ENCODE assay signal across 8 mouse cellular contexts in the genomic region with DNA sequence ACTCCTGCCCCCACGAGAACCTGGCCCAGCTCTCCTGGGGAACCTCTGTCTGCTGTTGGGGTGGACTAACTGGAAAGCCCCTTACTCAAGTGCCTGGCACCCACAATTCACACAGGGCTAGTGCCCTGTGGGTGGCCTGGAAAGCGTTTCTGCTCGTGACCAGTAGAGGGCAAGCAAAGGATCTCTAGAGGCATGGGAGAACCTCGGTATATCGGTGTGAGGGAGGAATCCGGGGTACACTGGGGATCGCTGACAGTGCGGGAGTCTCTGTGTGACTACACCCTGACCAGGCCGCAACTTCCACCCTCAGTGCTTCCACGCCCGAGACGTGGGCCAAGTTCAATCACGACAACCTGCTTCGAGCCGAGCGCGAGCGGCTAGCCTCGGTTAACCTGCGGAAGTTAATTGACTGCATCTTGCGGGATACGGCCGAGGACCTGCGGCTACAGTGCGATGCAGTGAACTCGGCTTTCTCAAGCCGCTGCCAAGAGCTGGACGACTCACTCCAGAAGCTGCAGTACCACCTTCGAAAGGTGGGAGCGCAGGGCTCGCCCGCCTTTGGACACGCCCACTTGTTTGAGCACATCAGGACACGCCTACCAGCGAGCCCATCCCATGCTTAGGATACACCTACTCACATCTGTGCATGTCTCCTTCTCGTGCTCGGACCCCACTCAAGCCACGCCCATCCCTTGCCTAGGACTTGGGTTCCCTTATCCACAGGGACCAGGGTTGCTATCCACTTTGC. TPM values are rescaled to one million over a fixed set of nuclear protein-coding genes. Genes with fewer than 3 reads are reported as not detected.
DNase-seq lines count a peak whose midpoint lies in the region; ATAC-seq and TF ChIP-seq lines count a peak whose summit lies in the region.

No protein-coding gene starts in this region.

- peak; percentile 78 for TF ChIP-seq CTCF in cortical plate, adult 2 months (IDR thresholded peaks at IDR 0.05; ENCODE audit: extremely low read depth, insufficient read depth, low read length)

- peak; percentile 50 for DNase-seq in right cerebral cortex, adult 18-20 months
- DNase-seq in right cerebral cortex, postnatal 36 days (ENCODE audit: low spot score in 2 of 2), result no peak
- DNase-seq in gastrocnemius, postnatal 10 days, result peak; percentile 49
- DNase-seq in kidney, adult 18-20 months, result peak; percentile 64
- peak; percentile 65 for DNase-seq in limb, embryonic 14.5 days (ENCODE audit: low spot score)
- DNase-seq in spleen, postnatal 36 days (ENCODE audit: low spot score in 2 of 2), result peak; percentile 41 to 48

- peak overlapping the region; percentile 81 for H3K4me2 ChIP-seq in limb, embryonic 14.5 days (replicated peaks; ENCODE audit: low read depth, low read length, severe bottlenecking)
- H3K4me2 ChIP-seq in midbrain, embryonic 15.5 days, result peak overlapping the region; percentile 56

- no peaks in the 10 kb centered on the region for H3K36me3 ChIP-seq in limb, embryonic 14.5 days (ENCODE audit: control insufficient read depth, insufficient read depth, low read length)
- H3K36me3 ChIP-seq in midbrain, embryonic 15.5 days (replicated peaks), result no peaks in the 10 kb centered on the region

- H3K27me3 ChIP-seq in limb, embryonic 14.5 days (ENCODE audit: control insufficient read depth, insufficient read depth, low read length), result peaks cover 3% of the 10 kb centered on the region; the same call in 1 of the 2 replicates
- peaks cover 16% of the 10 kb centered on the region for H3K27me3 ChIP-seq in midbrain, embryonic 15.5 days (replicated peaks)

- TF ChIP-seq POLR2A in cortical plate, adult 2 months (IDR thresholded peaks at IDR 0.05; ENCODE audit: extremely low read depth, insufficient read depth, low read length), result no peak
- TF ChIP-seq POLR2A in limb, embryonic 14.5 days (IDR thresholded peaks at IDR 0.05; ENCODE audit: borderline replicate concordance, extremely low read depth, insufficient read depth, insufficient read length), result no peak

- 2% methylated on average over 38 of the region's 38 CpGs for WGBS in limb, embryonic 14.5 days
- WGBS in midbrain, embryonic 15.5 days, result 1% methylated on average over 38 of the region's 38 CpGs

- no peaks in the 10 kb centered on the region for H3K4me1 ChIP-seq in cortical plate, adult 2 months (ENCODE audit: control insufficient read depth, insufficient read depth, low read length)
- H3K4me1 ChIP-seq in limb, embryonic 14.5 days (ENCODE audit: control insufficient read depth, insufficient read depth, low read length), result 0 out of 2 replicates have a peak, but pooled peaks cover 4% of the 10 kb centered on the region
- H3K4me1 ChIP-seq in midbrain, embryonic 15.5 days, result peaks cover 14% of the 10 kb centered on the region; the same call in 1 of the 2 replicates

- peak; percentile 84 for ATAC-seq in limb, embryonic 14.5 days (ENCODE audit: low FRiP score, low read depth)
- ATAC-seq in midbrain, embryonic 15.5 days (replicated peaks), result 0 out of 2 replicates have a peak, but pooled peaks have one; percentile 22

- H3K9me3 ChIP-seq in limb, embryonic 14.5 days (ENCODE audit: control insufficient read depth, low read length), result no peaks in the 10 kb centered on the region
- no peaks in the 10 kb centered on the region for H3K9me3 ChIP-seq in midbrain, embryonic 15.5 days

- peak overlapping the region; percentile 42 for H3K9ac ChIP-seq in limb, embryonic 14.5 days (ENCODE audit: low read depth, low read length, severe bottlenecking)
- H3K9ac ChIP-seq in midbrain, embryonic 15.5 days, result no peak overlapping the region

- H3K4me3 ChIP-seq in cortical plate, adult 2 months (ENCODE audit: insufficient read depth, low read length), result peak overlapping the region; percentile 28
- H3K4me3 ChIP-seq in limb, embryonic 14.5 days (replicated peaks; ENCODE audit: low read length), result peak overlapping the region; percentile 38
- peak overlapping the region; percentile 29 for H3K4me3 ChIP-seq in midbrain, embryonic 15.5 days

- no peak overlapping the region for H3K27ac ChIP-seq in cortical plate, adult 2 months (ENCODE audit: insufficient read depth, low read length)
- no peak overlapping the region for H3K27ac ChIP-seq in limb, embryonic 14.5 days (replicated peaks; ENCODE audit: low read depth, low read length)
- H3K27ac ChIP-seq in midbrain, embryonic 15.5 days, result no peak overlapping the region

RNA-seq across cellular contexts. Expression of a gene that starts 20.1 kb away (rescaled TPM):
- 0.85 and 1.1 TPM in 2 replicates for polyA plus RNA-seq in cortical plate, adult 2 months (2012; rRNA removed)
- total RNA-seq in gastrocnemius, postnatal 10 days (2021), result not detected
- 0.05 and 0.08 TPM in 2 replicates for polyA plus RNA-seq in limb, embryonic 14.5 days (2012; rRNA removed)
- not detected in 2 replicates for polyA plus RNA-seq in limb, embryonic 14.5 days (2014; fragmentation: Nextera tagmentation; extraction: Ambion mirVana)
- 1.2 TPM in 2 replicates for polyA plus RNA-seq in midbrain, embryonic 15.5 days (2015; fragmentation: Nextera tagmentation; extraction: Ambion mirVana)

RNA-seq across cellular contexts. Expression of a gene that starts 22.6 kb away (rescaled TPM):
- polyA plus RNA-seq in cortical plate, adult 2 months (2012; rRNA removed), result 0.10 and 0.11 TPM in 2 replicates
- total RNA-seq in gastrocnemius, postnatal 10 days (2021), result not detected
- polyA plus RNA-seq in limb, embryonic 14.5 days (2012; rRNA removed), result 0.09 TPM in 2 replicates
- 0.10 TPM in 1 of 2 replicates, not detected in the other for polyA plus RNA-seq in limb, embryonic 14.5 days (2014; fragmentation: Nextera tagmentation; extraction: Ambion mirVana)
- polyA plus RNA-seq in midbrain, embryonic 15.5 days (2015; fragmentation: Nextera tagmentation; extraction: Ambion mirVana), result 0.32 and 0.98 TPM in 2 replicates

RNA-seq across cellular contexts. Expression of a gene that starts 40.9 kb away (rescaled TPM):
- 39.6 and 49.8 TPM in 2 replicates for polyA plus RNA-seq in cortical plate, adult 2 months (2012; rRNA removed)
- total RNA-seq in gastrocnemius, postnatal 10 days (2021), result 1 to 10 TPM; 3.2 to 7.0 TPM
- polyA plus RNA-seq in limb, embryonic 14.5 days (2012; rRNA removed), result 58.0 and 73.0 TPM in 2 replicates
- polyA plus RNA-seq in limb, embryonic 14.5 days (2014; fragmentation: Nextera tagmentation; extraction: Ambion mirVana), result 6.9 TPM in 2 replicates
- polyA plus RNA-seq in midbrain, embryonic 15.5 days (2015; fragmentation: Nextera tagmentation; extraction: Ambion mirVana), result 14.2 and 15.7 TPM in 2 replicates

Comparison
In these comparisons a context has a peak if more than half of its experiments do, and no peak if none do; other contexts are left out.
1. DNase-seq: peak in right cerebral cortex, adult 18-20 months (single experiment), gastrocnemius, postnatal 10 days (single experiment), kidney, adult 18-20 months (single experiment), limb, embryonic 14.5 days (single experiment) and spleen, postnatal 36 days (2 of 2); none in right cerebral cortex, postnatal 36 days (0 of 2).
2. Peak in every context shown above with its lines, with median percentiles within 50 percentile points of each other: H3K4me3 ChIP-seq.